Mouse (Mus musculus) neural tube, embryonic 13.5 days (tissue): Measurements from ENCODE around the gene Afp. TPM values are rescaled to one million over a fixed set of nuclear protein-coding genes. Genes with fewer than 3 reads are reported as not detected.

ENCODE experiments used
- ATAC-seq: fragments of 200-750 bp; cut with Nextera tagmentation; 2 replicates; pipeline ENCODE4 v1.8.0; 2017; ENCODE audit warnings: low read depth, mild to moderate bottlenecking, moderate TSS enrichment, moderate library complexity
- H3K27ac ChIP-seq: fragments of 300-500 bp; sonication (generic); replicated peaks from 2 replicates; pipeline ENCODE4 v1.5.1; 2015; ENCODE audit warnings: moderate library complexity, mild to moderate bottlenecking, inconsistent platforms
- H3K27me3 ChIP-seq: fragments of 300-500 bp; sonication (generic); 2 replicates; pipeline ENCODE4 v1.6.1; 2015; ENCODE audit warnings: mild to moderate bottlenecking, inconsistent platforms
- H3K36me3 ChIP-seq: fragments of 300-500 bp; sonication (generic); 2 replicates; pipeline ENCODE4 v1.6.1; 2015; ENCODE audit warnings: mild to moderate bottlenecking, inconsistent platforms
- H3K4me1 ChIP-seq: fragments of 300-500 bp; sonication (generic); replicated peaks from 2 replicates; pipeline ENCODE4 v1.6.1; 2015; ENCODE audit warnings: inconsistent platforms
- H3K4me2 ChIP-seq: fragments of 300-500 bp; sonication (generic); 2 replicates; pipeline ENCODE4 v1.6.1; 2015; ENCODE audit warnings: inconsistent platforms, mild to moderate bottlenecking, moderate library complexity
- H3K4me3 ChIP-seq: fragments of 300-500 bp; sonication (generic); 2 replicates; pipeline ENCODE4 v1.5.1; 2015; ENCODE audit warnings: mild to moderate bottlenecking, inconsistent platforms
- H3K9ac ChIP-seq: fragments of 300-500 bp; sonication (generic); 2 replicates; pipeline ENCODE4 v1.6.1; 2015; ENCODE audit warnings: moderate library complexity, mild to moderate bottlenecking, inconsistent platforms
- H3K9me3 ChIP-seq: fragments of 300-500 bp; sonication (generic); 2 replicates; pipeline ENCODE4 v1.6.1; 2016; ENCODE audit warnings: inconsistent platforms
- WGBS: fragments of 180-500 bp; shearing (Covaris S2); methylation state at CpG from one replicate; pipeline ENCODE4 v1.1.7; 2015; 5-methylcytosine and 5-hydroxymethylcytosine counted together
- polyA plus RNA-seq: library from polyadenylated mRNA; unstranded; fragments of >200 nt; fragmentation: Nextera tagmentation; extraction: Ambion mirVana; gene quantifications from 2 replicates; pipeline ENCODE4 v1.2.1, GENCODE M21; 2015

The Afp gene
- polyA plus RNA-seq, 1 experiment from 2014 or later, result 6.1 TPM

DNA sequence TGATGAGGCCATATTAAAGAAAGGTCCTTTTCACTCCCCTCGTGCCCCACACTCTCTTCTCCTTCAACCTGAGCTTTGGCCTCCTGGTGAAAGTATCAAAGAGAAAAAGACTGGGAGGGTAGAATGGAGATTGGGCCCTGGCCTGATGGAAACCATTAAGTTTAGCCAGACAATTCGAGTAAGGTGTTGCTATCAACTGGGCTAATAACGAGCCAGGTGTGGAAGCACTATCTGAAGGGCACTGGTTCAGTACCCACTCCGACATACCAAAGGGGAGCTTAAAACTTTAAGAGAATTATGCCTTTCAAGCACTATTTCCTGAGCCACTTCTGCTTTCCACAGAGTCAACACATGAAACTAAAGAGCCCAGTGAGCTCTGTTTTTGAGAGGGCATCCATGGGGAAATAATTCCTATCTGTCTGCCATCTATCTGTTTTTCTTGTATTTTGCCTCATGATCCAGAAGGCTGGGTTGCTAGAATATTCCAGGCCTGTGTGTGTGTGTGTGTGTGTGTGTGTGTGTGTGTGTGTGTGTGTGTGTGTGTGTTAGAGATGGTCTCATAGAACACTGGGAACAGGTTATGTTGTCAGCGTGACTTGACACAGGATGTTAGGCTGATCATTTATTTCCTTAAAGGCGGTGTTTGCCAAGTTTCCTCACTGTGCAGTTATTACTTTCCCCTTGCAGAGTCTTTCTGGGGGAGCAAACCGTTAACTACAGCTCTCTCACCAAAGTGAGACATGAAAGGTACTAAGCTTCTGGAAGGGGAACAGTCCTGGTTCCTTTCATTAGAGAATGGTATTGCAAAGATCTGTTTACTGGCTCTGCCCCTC, 13.0 kb upstream of the Afp start:
- Histone ChIP-seq H3K4me2 (no peak overlapping the region), H3K27ac (no peak overlapping the region), H3K4me1 (no peaks in the 10 kb centered on the region), H3K36me3 (no peaks in the 10 kb centered on the region), H3K9me3 (no peaks in the 10 kb centered on the region), H3K27me3 (no peaks in the 10 kb centered on the region), H3K9ac (no peak overlapping the region), H3K4me3 (no peak overlapping the region)
- no peak for ATAC-seq
- 86% methylated on average over 7 of the region's 7 CpGs for WGBS

DNA sequence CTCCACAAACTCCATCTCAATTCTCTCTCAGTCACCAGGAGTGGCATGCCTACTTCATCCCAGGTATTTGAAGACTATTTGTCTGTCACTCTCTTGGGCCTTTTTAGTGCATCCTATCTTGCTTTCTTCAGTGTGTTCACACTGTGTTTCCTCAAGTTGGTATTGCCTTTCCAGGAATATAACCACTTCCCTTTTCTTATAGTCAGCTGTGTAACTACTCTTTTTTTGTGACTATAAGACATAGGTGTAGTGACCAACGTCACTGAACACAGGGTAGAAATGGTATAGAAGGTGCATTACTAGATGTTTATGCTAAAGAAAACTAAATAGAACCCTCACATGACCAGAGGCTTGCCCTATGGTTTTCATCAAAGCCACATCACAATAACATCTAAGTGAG, 11.7 kb upstream of the Afp start:
- no peaks in the 10 kb centered on the region for H3K9me3 ChIP-seq
- no peak overlapping the region for H3K27ac ChIP-seq
- H3K36me3 ChIP-seq, result no peaks in the 10 kb centered on the region
- no peaks in the 10 kb centered on the region for H3K4me1 ChIP-seq
- H3K27me3 ChIP-seq, result no peaks in the 10 kb centered on the region
- no peak overlapping the region for H3K4me2 ChIP-seq
- H3K4me3 ChIP-seq, result no peak overlapping the region
- ATAC-seq, result no peak
- 93% methylated on average over 1 of the region's 1 CpGs for WGBS
- no peak overlapping the region for H3K9ac ChIP-seq

DNA sequence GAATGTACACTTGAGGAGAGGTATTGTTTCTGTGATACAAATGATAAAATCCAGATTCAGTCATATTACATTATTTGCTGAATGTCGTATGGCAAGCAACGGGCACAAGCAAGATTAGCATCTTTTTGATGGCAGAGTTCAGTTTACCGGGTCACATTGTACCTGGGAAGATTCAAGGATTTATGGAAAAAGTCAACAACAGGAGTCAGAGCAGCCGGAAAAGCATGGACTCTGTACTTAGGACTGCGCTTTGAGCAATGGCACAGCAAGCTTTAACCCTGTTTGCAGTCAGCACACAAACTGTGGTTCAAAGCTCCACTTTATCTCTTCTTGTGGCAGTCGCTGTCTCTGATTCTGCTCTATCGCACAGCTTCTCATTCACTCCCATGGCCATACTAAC, 4.9 kb upstream of the Afp start:
- WGBS, result 90% methylated on average over 7 of the region's 7 CpGs

DNA sequence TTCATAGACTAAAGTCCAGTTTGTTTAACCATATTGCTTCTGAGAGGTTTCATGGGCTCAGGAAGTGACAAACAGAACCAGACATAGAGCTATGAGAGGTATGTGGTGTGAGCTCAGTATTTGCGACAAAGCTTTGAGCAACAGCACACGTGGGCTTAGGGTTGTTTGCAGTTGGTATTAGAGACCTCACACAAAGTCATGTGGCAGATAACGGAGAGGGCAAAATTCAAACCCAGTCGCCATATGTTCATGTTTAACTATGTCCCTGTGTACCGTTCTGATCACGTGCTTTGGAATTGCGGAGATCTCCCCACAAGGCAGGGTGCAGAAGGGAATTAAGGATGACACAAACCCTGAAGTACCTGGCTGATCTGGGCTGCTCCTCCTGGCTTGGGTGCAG, 2.2 kb upstream of the Afp start:
- Histone ChIP-seq H3K27me3 (no peaks in the 10 kb centered on the region), H3K4me1 (no peaks in the 10 kb centered on the region), H3K36me3 (no peaks in the 10 kb centered on the region), H3K4me2 (no peak overlapping the region), H3K4me3 (no peak overlapping the region), H3K9me3 (no peaks in the 10 kb centered on the region), H3K9ac (no peak overlapping the region), H3K27ac (no peak overlapping the region)
- 91% methylated on average over 7 of the region's 7 CpGs for WGBS
- ATAC-seq, result no peak

More for the DNA sequence above, 4.9 kb upstream of the Afp start:
- H3K4me2 ChIP-seq, result no peak overlapping the region
- ATAC-seq, result no peak
- H3K4me3 ChIP-seq, result no peak overlapping the region
- no peak overlapping the region for H3K9ac ChIP-seq
- no peak overlapping the region for H3K27ac ChIP-seq
- no peaks in the 10 kb centered on the region for H3K9me3 ChIP-seq
- H3K27me3 ChIP-seq, result no peaks in the 10 kb centered on the region
- H3K4me1 ChIP-seq, result no peaks in the 10 kb centered on the region
- no peaks in the 10 kb centered on the region for H3K36me3 ChIP-seq

DNA sequence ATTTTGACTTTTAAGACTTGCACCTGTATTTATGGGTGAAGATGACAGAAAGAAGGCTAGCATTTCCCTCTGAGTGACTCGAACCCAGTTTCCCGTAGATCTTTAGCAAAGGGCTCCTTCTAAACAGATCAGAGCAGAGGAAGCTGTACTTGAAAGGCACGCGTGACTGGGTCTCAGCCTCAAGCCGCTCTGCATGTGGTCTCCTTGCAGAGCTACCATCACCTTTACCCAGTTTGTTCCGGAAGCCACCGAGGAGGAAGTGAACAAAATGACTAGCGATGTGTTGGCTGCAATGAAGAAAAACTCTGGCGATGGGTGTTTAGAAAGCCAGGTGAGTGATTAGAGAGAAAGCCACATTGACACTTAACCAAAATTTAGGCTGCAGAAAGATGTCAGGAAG, 1.9 kb downstream of the Afp start:
- no peaks in the 10 kb centered on the region for H3K27me3 ChIP-seq
- H3K36me3 ChIP-seq, result no peaks in the 10 kb centered on the region
- WGBS, result 77% methylated on average over 9 of the region's 9 CpGs

DNA sequence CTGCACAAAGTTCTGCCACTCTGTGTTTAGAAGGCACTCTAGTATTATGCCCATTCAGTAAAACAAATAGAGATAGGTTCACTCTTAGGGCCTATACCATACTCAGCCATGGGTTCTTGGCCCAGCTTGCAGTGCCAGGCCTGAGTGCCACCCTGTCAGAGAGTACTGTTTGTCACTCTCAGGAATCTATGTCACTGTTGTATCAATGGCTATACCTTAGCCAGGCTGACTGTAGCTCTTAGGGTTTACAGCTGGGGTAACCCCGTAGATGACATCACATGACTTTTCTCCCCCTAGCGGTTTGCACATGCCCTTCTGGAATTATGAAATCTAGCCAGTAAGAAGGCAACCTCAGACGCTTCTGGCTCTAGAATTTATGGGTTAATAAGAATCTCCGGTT, 3.8 kb downstream of the Afp start:
- Histone ChIP-seq H3K4me1 (no peaks in the 10 kb centered on the region), H3K36me3 (no peaks in the 10 kb centered on the region), H3K9ac (no peak overlapping the region), H3K27ac (no peak overlapping the region), H3K9me3 (no peaks in the 10 kb centered on the region), H3K4me3 (no peak overlapping the region), H3K4me2 (no peak overlapping the region), H3K27me3 (no peaks in the 10 kb centered on the region)
- ATAC-seq, result no peak; the same call in 1 of the 2 replicates
- 79% methylated on average over 4 of the region's 4 CpGs for WGBS

More for the DNA sequence above, 1.9 kb downstream of the Afp start:
- Histone ChIP-seq H3K27ac (no peak overlapping the region), H3K9me3 (no peaks in the 10 kb centered on the region), H3K9ac (no peak overlapping the region), H3K4me1 (no peaks in the 10 kb centered on the region), H3K4me2 (no peak overlapping the region), H3K4me3 (no peak overlapping the region)
- ATAC-seq, result no peak

DNA sequence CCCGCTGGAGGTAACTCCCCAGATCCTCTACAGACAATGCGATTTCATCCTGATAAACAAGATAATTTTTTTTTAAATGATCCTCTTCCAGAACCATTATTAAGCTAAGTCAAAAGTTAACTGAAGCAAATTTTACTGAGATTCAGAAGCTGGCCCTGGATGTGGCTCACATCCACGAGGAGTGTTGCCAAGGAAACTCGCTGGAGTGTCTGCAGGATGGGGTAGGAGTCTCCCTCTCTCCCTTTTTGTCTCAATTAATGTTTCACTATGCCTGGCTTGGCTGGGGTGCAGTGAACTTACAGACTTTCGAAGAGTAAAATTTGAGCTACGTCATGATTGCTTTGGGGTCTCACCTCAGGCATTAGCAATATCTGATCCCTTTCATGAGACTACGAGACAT, 9.0 kb downstream of the Afp start:
- no peak for ATAC-seq
- Histone ChIP-seq H3K4me1 (no peaks in the 10 kb centered on the region), H3K27ac (no peak overlapping the region), H3K27me3 (no peaks in the 10 kb centered on the region), H3K4me3 (no peak overlapping the region), H3K36me3 (no peaks in the 10 kb centered on the region), H3K9me3 (no peaks in the 10 kb centered on the region), H3K9ac (no peak overlapping the region), H3K4me2 (no peak overlapping the region)
- 62% methylated on average over 7 of the region's 7 CpGs for WGBS

DNA sequence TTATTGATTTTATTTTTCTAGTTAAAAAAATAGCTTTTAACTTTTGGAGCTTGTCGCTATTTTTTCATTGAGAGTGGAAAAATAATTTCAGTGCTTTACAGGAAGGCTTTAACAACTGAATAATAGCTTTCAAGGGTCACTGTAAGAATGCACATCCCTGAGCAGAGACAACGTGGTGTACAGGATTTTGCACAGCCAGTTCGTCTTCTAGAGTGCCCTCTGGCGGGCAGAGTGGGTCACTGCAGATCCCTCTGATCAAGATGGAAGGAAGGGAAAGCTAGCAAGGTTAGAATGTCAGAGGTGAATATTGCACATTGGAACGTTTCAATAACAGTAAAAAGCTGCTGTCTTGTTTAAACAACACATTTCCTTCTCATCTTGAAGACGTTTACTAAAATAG, 10.2 kb downstream of the Afp start:
- Histone ChIP-seq H3K9me3 (no peaks in the 10 kb centered on the region), H3K27me3 (no peaks in the 10 kb centered on the region), H3K4me1 (no peaks in the 10 kb centered on the region), H3K27ac (no peak overlapping the region), H3K4me2 (no peak overlapping the region), H3K9ac (no peak overlapping the region), H3K36me3 (no peaks in the 10 kb centered on the region), H3K4me3 (no peak overlapping the region)
- WGBS, result 5% methylated on average over 6 of the region's 6 CpGs
- no peak for ATAC-seq

DNA sequence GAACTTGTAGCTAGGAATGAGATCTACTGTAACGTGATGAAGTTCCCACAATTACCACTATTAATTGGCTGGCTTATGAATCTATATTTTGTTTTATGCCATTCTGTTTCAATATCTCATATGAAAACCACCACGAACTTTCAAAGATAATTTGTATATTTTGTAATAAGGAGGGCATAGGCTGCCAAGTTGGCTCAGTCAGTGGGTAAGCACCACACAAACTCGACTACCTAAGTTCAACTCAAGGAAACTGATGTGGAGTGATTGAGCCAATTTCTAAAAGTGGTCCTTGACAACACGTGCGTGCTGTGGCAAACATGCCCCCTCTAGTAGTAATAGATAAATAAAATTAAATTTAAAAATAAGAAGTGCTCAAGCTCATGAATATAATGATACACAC, 11.2 kb downstream of the Afp start:
- Histone ChIP-seq H3K4me1 (no peaks in the 10 kb centered on the region), H3K27ac (no peak overlapping the region), H3K9me3 (no peaks in the 10 kb centered on the region), H3K27me3 (no peaks in the 10 kb centered on the region), H3K36me3 (no peaks in the 10 kb centered on the region), H3K4me2 (no peak overlapping the region), H3K4me3 (no peak overlapping the region), H3K9ac (no peak overlapping the region)
- 94% methylated on average over 5 of the region's 5 CpGs for WGBS
- no peak for ATAC-seq

DNA sequence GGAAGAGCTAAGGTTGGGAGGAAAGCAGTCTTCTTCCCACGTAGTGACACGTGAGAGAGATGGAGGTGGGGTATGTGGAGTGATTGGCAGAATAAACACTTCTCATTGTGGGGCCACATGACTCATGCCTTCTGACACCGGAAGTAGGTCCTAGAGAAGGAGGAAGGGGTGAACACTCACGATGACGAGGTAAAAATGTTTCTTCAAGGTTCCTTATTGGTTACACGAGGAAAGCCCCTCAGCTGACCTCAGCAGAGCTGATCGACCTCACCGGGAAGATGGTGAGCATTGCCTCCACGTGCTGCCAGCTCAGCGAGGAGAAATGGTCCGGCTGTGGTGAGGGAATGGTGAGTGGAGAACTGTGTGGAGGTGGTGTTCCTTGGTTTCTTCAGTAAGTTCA, 14.2 kb downstream of the Afp start:
- WGBS, result 85% methylated on average over 11 of the region's 11 CpGs
- ATAC-seq, result no peak
- no peak overlapping the region for H3K4me2 ChIP-seq
- H3K4me3 ChIP-seq, result no peak overlapping the region
- H3K27ac ChIP-seq, result no peak overlapping the region
- no peaks in the 10 kb centered on the region for H3K36me3 ChIP-seq
- H3K9ac ChIP-seq, result no peak overlapping the region
- H3K27me3 ChIP-seq, result no peaks in the 10 kb centered on the region
- H3K4me1 ChIP-seq, result no peaks in the 10 kb centered on the region
- H3K9me3 ChIP-seq, result no peaks in the 10 kb centered on the region

DNA sequence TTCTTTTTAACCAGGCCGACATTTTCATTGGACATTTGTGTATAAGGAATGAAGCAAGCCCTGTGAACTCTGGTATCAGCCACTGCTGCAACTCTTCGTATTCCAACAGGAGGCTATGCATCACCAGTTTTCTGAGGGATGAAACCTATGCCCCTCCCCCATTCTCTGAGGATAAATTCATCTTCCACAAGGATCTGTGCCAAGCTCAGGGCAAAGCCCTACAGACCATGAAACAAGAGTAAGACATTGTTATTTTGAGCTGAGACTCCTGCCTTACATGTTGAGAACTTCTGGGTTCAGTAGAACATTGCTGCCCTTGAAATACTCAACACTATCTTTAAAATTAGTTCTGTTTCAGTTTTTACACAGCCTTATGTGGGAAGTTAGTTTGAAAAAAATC, 16.0 kb downstream of the Afp start:
- Histone ChIP-seq H3K9me3 (no peaks in the 10 kb centered on the region), H3K27ac (no peak overlapping the region), H3K4me1 (no peaks in the 10 kb centered on the region), H3K4me2 (no peak overlapping the region), H3K4me3 (no peak overlapping the region), H3K27me3 (no peaks in the 10 kb centered on the region), H3K36me3 (no peaks in the 10 kb centered on the region), H3K9ac (no peak overlapping the region)
- no peak for ATAC-seq
- WGBS, result 81% methylated on average over 2 of the region's 2 CpGs

DNA sequence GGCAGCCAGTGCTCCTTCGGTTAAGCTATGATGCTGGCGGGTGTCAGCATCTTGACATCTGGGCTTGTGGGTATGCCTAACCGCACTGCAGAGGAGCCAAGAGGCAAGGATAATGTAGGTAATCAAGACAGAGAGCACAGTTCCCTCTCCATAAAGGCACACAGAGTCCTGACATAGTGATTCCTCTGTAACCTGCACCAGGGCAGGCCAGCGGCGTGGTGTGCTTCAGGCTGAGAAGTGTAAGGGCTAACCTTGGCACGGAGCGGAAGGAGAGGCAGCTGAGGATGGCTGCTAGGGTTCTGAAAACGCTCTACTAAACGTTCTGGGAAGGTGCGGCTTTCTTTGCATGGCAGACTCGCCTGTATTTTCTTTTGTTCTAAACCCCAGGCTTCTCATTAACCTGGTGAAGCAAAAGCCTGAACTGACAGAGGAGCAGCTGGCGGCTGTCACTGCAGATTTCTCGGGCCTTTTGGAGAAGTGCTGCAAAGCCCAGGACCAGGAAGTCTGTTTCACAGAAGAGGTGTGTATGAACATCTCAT, 16.9 kb downstream of the Afp start:
- Histone ChIP-seq H3K36me3 (no peaks in the 10 kb centered on the region), H3K9ac (no peak overlapping the region), H3K4me3 (no peak overlapping the region), H3K9me3 (no peaks in the 10 kb centered on the region), H3K4me2 (no peak overlapping the region), H3K27me3 (no peaks in the 10 kb centered on the region), H3K27ac (no peak overlapping the region), H3K4me1 (no peaks in the 10 kb centered on the region)
- no peak for ATAC-seq
- WGBS, result 56% methylated on average over 13 of the region's 13 CpGs
